Mouse (Mus musculus) G1E-ER4 (cell line): ENCODE results near the gene Pdzk1ip1. TPM values are rescaled to one million over a fixed set of nuclear protein-coding genes. Genes with fewer than 3 reads are reported as not detected.

Source experiments
- GATA1 ChIP-seq: IDR thresholded peaks from one replicate; pipeline ENCODE4 v1.8.0; 2012; ENCODE audit warnings: low read length, inconsistent platforms
- polyA plus RNA-seq: library from polyadenylated mRNA; stranded (reverse); fragments of >175 nt; gene quantifications from 2 replicates; pipeline ENCODE4 v1.2.3, GENCODE M21; 2012

Gene Pdzk1ip1
- polyA plus RNA-seq, 1 experiment: not detected

GRCm38 (mm10) chr4:115062540-115062874 is 26.0 kb upstream of the Pdzk1ip1 start:
- TF ChIP-seq GATA1: no peak

- no peak for TF ChIP-seq GATA1
These were observed 25.5 kb upstream of the Pdzk1ip1 start for GRCm38 (mm10) chr4:115062875-115063517.

- TF ChIP-seq GATA1: no peak
These were observed 24.8 kb upstream of the Pdzk1ip1 start for GRCm38 (mm10) chr4:115063518-115064239.

- TF ChIP-seq GATA1: no peak
These were observed 16.8 kb upstream of the Pdzk1ip1 start for GRCm38 (mm10) chr4:115071668-115072067.

DNA sequence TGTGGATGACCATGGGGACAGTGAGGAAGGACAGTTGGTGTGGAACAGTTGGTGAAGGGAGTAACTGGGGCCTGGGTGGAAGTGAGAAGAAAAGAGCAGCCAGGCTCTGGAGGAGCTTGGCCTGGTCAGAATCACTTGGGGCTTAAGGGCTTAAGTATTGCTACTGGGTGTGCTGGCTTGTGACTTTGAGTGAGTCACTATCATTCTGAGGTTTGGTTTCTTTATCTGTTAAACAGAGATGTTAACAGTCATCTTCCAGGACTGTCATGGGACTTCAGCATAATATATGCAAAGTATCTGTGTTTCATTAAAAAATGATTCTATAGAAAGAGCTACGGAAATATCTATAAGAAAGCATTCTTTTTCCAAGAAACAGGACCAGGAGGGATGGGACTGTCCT is 13.7 kb upstream of the Pdzk1ip1 start:
- no peak for TF ChIP-seq GATA1

DNA sequence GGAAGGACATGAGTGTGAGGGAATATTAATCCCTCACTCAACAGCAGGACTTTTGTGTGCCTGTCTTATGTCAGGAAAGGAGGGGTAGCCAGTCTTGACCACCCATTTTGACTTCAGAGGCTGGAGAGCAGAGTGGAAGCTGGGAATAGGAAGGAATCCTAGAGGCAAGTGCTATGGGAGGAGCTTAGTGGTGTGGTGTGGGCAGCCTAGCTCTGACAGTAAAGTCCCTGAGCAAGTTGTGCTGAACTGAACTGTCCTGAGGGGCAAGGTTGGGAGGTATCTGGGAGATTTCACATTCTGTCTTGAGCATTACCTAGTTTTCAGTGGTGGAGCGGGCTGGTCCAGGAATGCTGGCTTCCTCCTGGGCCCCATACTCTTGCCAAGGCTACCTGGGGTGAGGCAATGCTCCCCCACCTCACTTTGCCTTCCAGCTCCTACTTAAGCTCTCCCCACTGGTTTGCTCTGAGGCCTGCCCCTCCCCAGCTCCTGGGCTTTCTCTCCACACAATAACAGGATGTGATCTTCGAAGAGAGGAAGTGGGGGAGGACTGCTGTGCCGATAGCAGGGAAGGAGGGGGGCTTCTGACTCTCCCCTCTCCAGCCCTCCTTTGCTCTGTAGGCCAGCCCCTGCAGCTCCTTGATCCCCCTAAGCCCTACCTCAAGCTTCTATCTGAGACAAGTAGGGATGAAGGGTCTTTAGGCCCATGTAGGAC is 13.1 kb upstream of the Pdzk1ip1 start:
- TF ChIP-seq GATA1: no peak

GRCm38 (mm10) chr4:115078892-115079820 is 9.4 kb upstream of the Pdzk1ip1 start:
- no peak for TF ChIP-seq GATA1

DNA sequence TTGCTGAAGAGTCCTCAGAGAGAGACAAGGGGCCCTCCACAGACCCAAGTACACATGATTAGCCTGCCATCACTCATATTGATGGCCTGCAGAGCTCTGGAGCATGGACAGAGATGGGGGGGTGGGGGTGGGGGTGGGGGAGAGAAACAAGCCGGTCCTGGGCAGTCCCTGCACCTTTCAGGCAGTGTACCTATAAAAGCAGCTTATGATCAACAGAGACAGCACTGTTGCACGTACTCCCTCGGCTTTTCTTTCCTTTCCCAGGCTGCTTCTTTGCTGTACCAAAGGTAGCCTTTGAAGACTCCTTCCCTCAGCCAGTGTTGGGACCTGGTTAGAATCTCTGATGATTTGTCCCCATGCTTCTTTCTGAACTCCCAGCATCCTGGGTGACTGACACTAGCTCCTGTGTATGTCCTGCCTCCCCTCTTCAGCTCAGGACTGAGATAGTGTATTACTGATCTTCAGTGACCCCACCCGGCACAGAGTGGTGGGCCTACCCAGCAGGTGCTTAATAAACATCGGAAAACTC is 8.6 kb upstream of the Pdzk1ip1 start:
- no peak for TF ChIP-seq GATA1

DNA sequence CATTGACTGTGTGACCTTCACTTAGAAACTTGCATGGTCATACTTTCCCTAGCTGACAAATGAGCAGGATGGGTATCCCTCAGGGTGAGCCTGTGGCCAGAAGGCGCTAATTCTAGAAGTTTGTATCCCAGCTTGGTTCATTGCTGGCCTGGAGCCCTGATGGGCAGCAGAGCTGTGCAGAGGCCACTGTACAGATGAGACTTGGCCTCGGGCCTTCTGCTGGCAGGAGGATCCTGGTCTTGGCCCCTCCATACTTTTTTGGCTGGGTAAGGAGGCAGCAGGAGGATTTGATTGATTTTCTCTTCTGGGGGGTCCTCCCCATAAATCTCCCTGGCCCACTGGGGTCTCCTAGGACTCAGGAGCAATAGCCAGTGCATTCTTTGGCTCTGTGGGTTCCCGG is 5.5 kb upstream of the Pdzk1ip1 start:
- no peak for TF ChIP-seq GATA1

DNA sequence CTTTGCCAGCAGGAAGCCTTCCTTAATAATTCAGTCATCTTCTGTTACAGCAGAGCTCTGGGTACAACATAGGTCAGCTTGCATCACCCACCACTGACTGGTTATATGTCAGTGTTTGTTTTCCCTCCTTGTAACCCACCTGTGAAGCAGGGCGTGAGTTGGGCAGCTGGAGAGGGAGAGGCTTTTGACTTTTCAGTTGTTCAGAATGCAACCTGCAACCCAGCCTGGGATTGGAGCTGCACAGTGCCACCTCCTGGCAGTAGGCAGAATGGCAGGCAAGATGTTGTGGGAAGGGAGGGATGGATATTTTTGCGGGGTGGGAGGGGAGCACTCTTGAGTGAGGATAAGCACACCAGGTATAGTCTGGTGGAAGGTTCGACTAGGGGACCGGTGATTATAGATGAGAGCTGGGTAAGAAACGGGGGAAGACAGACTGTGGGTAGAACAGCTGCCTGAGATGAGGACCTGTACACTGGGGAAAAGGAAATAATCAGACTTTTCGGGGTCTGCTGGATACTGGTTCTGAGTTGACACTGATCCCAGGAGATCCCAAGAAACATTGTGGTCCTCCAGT is 2.9 kb upstream of the Pdzk1ip1 start:
- TF ChIP-seq GATA1: no peak

DNA sequence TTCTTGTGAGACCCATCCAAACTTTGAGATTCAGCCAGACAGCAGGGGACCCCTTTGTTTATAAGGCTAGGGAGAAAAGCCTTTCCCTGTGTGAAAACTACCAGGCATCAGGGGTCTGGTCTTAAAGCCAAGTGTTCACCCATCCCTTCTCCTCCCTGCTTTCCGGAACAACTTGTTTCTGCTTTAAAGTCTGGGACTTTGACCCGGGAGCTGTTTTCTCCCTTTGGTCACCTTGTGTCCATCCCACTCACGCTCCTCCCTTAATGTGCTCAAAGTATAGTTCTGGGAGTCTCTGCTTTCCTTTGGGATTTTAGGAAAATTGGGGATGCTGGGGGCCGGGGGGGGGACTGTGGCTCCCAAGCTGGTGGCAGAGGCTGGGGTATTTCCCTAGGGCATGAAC is 2.3 kb upstream of the Pdzk1ip1 start:
- no peak for TF ChIP-seq GATA1

- TF ChIP-seq GATA1: no peak
These were observed 1.6 kb upstream of the Pdzk1ip1 start for GRCm38 (mm10) chr4:115086763-115087415.

DNA sequence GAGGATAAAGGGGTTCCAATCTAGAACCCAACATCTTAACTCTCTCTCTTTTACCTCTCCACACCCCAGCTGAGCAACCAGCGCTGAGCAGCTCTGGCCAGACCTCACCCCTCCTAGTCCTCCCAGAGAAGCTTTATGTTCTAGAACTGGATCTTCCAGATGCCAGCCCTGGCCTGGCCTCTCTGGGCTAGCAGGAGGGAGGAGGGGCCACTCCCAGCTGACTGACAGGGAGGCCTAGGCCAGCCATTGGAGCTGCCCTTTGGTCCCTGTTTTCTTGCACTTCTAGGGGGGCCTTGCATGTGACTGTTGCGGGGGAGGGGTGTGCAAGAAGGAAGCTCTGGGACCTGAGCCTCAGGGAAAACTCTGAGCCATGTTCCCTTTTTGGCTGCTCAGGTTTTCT is 2.1 kb downstream of the Pdzk1ip1 start:
- no peak for TF ChIP-seq GATA1

DNA sequence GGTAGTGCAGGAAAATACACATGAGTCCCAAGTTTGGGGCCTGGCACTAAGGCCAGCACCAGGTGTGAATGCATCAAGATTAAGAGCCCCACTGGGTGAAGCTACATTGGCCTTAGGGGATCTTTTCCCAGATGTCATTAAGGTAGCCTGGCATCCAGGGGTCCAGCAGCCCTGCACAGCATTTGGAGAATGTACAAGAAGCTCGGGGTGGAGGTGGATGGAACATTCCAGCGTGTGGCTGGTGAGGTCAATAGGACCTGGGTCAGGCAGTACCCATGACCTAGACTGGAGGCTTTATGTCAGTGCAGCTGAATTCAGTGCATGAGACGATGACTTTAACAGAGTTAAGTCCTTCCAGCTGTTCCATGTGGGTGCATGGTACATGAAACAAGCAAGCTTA is 3.3 kb downstream of the Pdzk1ip1 start:
- no peak for TF ChIP-seq GATA1
